Comparison of ENCODE assay signal across 11 mouse cellular contexts in the genomic region with DNA sequence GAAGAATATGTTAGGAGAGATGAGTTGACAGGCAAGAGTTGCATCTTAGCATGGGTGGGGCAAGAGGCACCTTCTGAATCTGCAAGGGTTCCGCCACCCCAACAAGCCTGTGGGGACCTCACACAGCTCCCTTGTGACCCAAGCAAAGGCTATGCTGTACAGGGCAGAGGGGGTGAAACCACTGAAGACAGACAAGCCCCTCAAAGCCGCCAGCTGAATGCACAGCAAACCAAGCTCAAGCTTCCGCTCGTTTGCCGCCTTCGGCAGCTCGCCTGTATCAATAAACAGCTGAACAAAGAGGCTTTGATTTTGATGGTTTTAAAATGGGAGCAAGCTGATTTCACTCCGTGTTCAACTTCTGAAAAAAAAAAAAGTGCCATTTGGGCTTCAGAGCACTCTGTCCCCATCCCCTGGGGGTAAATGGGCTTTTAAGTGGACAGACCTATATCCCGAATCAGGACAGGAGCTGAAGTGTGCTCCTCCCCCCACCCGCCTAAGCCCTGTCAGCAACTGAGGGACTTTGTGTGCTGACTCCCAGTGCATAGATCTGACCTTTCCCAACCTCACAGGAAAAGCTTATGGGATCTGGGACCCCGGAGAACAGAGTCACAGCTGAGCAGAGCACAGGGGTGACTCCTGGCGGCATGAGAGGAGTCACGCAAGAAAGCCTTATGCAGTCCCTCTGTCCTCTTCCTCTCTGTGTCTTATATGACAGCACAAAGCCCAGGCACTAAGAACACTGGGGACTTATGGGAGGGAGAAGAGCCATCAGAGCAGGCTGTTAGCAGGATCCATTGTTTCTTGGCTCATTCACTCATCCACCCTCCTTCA. TPM values are rescaled to one million over a fixed set of nuclear protein-coding genes. Genes with fewer than 3 reads are reported as not detected.
A peak's percentile ranks its signal among the peaks of the same experiment; 100 is the strongest.
DNase-seq lines count a peak whose midpoint lies in the region; ATAC-seq and TF ChIP-seq lines count a peak whose summit lies in the region.
"Had no signal": no experiment of that assay in that cellular context is flagged by ENCODE, and none has a peak within 500 bp of the region (broad histone marks: within the 10 kb centered on the region; RNA-seq: fewer than 3 reads in every experiment).

No protein-coding gene starts in this region.

- peak; percentile 19; the same call in 1 of the 2 replicates for TF ChIP-seq CTCF in kidney, postnatal 0 days (IDR thresholded peaks at IDR 0.05; ENCODE audit: low read depth)

- ATAC-seq in kidney, postnatal 0 days (replicated peaks; ENCODE audit: low FRiP score, low read depth), result no peak
- no peak for ATAC-seq in forebrain, embryonic 13.5 days
- ATAC-seq in midbrain, embryonic 16.5 days, result 0 out of 2 replicates have a peak, but pooled peaks have one; percentile 32
- ATAC-seq: hindbrain, postnatal 0 days had no signal

- WGBS in kidney, postnatal 0 days, result 50% methylated on average over 13 of the region's 13 CpGs
- 36% methylated on average over 13 of the region's 13 CpGs for WGBS in forebrain, embryonic 13.5 days
- 36% methylated on average over 13 of the region's 13 CpGs for WGBS in midbrain, embryonic 16.5 days
- WGBS in heart, embryonic 10.5 days, result 51% methylated on average over 13 of the region's 13 CpGs

- H3K9me3 ChIP-seq in kidney, postnatal 0 days (replicated peaks; ENCODE audit: low read length), result no peaks in the 10 kb centered on the region
- no peaks in the 10 kb centered on the region for H3K9me3 ChIP-seq in forebrain, embryonic 13.5 days (replicated peaks)
- no peaks in the 10 kb centered on the region for H3K9me3 ChIP-seq in midbrain, embryonic 16.5 days (replicated peaks; ENCODE audit: control insufficient read depth, low read length, poor library complexity, severe bottlenecking)
- no peaks in the 10 kb centered on the region for H3K9me3 ChIP-seq in heart, embryonic 10.5 days

- H3K4me1 ChIP-seq in kidney, postnatal 0 days (replicated peaks; ENCODE audit: insufficient read depth, low read length), result no peaks in the 10 kb centered on the region
- H3K4me1 ChIP-seq in forebrain, embryonic 13.5 days, result peaks cover 7% of the 10 kb centered on the region; the same call in 1 of the 2 replicates
- no peaks in the 10 kb centered on the region for H3K4me1 ChIP-seq in midbrain, embryonic 16.5 days (ENCODE audit: control insufficient read depth, insufficient read depth, low read length)
- H3K4me1 ChIP-seq in heart, embryonic 10.5 days, result peaks cover 8% of the 10 kb centered on the region; the same call in 1 of the 2 replicates

- no peak overlapping the region for H3K4me3 ChIP-seq in kidney, postnatal 0 days (replicated peaks; ENCODE audit: low read depth, low read length)
- H3K4me3 ChIP-seq in forebrain, embryonic 13.5 days, result no peak overlapping the region
- no peak overlapping the region for H3K4me3 ChIP-seq in midbrain, embryonic 16.5 days (ENCODE audit: low read depth, low read length)
- no peak overlapping the region for H3K4me3 ChIP-seq in heart, embryonic 10.5 days

- no peaks in the 10 kb centered on the region for H3K27me3 ChIP-seq in kidney, postnatal 0 days (ENCODE audit: insufficient read depth, low read length)
- no peaks in the 10 kb centered on the region for H3K27me3 ChIP-seq in forebrain, embryonic 13.5 days
- no peaks in the 10 kb centered on the region for H3K27me3 ChIP-seq in midbrain, embryonic 16.5 days (ENCODE audit: control insufficient read depth, insufficient read depth, low read depth, low read length)
- H3K27me3 ChIP-seq in heart, embryonic 10.5 days (ENCODE audit: insufficient read depth, poor library complexity, severe bottlenecking), result no peaks in the 10 kb centered on the region

- no peak for DNase-seq in kidney, postnatal 0 days (ENCODE audit: low spot score)
- DNase-seq in kidney, postnatal 25 days, result no peak
- DNase-seq in embryo, embryonic 10.5 days (ENCODE audit: low spot score), result peak; percentile 51
- no peak for DNase-seq in heart, embryonic 10.5 days (ENCODE audit: low spot score)
- no peak for DNase-seq in ovary, postnatal 10 days (ENCODE audit: low spot score)
- DNase-seq: cerebellum, adult 9-11 months; thymus, postnatal 14 days had no signal

- no peak overlapping the region for H3K9ac ChIP-seq in kidney, postnatal 0 days (ENCODE audit: low read depth, low read length)
- H3K9ac ChIP-seq in forebrain, embryonic 13.5 days, result no peak overlapping the region
- H3K9ac ChIP-seq in midbrain, embryonic 16.5 days (ENCODE audit: low read depth, low read length), result no peak overlapping the region

- H3K4me2 ChIP-seq in kidney, postnatal 0 days (ENCODE audit: low read length), result no peak overlapping the region
- H3K4me2 ChIP-seq in forebrain, embryonic 13.5 days, result 0 out of 2 replicates have a peak overlapping the region, but pooled peaks have one; percentile 14
- no peak overlapping the region for H3K4me2 ChIP-seq in midbrain, embryonic 16.5 days (ENCODE audit: low read length)

- no peaks in the 10 kb centered on the region for H3K36me3 ChIP-seq in kidney, postnatal 0 days (ENCODE audit: insufficient read depth, low read length)
- H3K36me3 ChIP-seq in forebrain, embryonic 13.5 days (ENCODE audit: poor library complexity, severe bottlenecking), result no peaks in the 10 kb centered on the region
- no peaks in the 10 kb centered on the region for H3K36me3 ChIP-seq in midbrain, embryonic 16.5 days (ENCODE audit: control insufficient read depth, insufficient read depth, low read length)
- H3K36me3 ChIP-seq in heart, embryonic 10.5 days, result no peaks in the 10 kb centered on the region

- no peak overlapping the region for H3K27ac ChIP-seq in kidney, postnatal 0 days
- no peak overlapping the region for H3K27ac ChIP-seq in forebrain, embryonic 13.5 days
- H3K27ac ChIP-seq in midbrain, embryonic 16.5 days (ENCODE audit: low read length), result no peak overlapping the region
- H3K27ac ChIP-seq in heart, embryonic 10.5 days, result no peak overlapping the region
- H3K27ac ChIP-seq: hindbrain, postnatal 0 days had no signal

RNA-seq across cellular contexts. Expression of a gene that starts 26.0 kb away (rescaled TPM):
- 0.77 and 0.95 TPM in 2 replicates for polyA plus RNA-seq in kidney, postnatal 0 days (2015; fragmentation: Nextera tagmentation; extraction: Ambion mirVana)
- polyA plus RNA-seq in forebrain, embryonic 13.5 days (2015; fragmentation: Nextera tagmentation; extraction: Ambion mirVana), result 2.6 and 2.8 TPM in 2 replicates
- 6.5 TPM in 2 replicates for polyA plus RNA-seq in midbrain, embryonic 16.5 days (2015; fragmentation: Nextera tagmentation; extraction: Ambion mirVana)
- polyA plus RNA-seq in heart, embryonic 10.5 days (2016; fragmentation: Nextera tagmentation; extraction: Ambion mirVana), result 0.85 and 1.1 TPM in 2 replicates
- polyA plus RNA-seq: liver, adult 2 months had no signal
